Mouse (Mus musculus) small intestine, adult 2 months (tissue): ENCODE data around the gene Mfsd11.

Experiments used
- CTCF ChIP-seq: fragments of 200-500 bp; IDR thresholded peaks from 2 replicates; pipeline ENCODE4 v1.5.1; 2012; ENCODE audit warnings: low read depth, mild to moderate bottlenecking, control low read depth, inconsistent platforms, low read length, moderate library complexity, mixed read lengths; ENCODE audit not compliant: insufficient replicate concordance, insufficient read length; ENCODE audit errors: extremely low read depth
- POLR2A ChIP-seq: fragments of 200-500 bp; IDR thresholded peaks from 2 replicates; pipeline ENCODE4 v1.6.1; 2012; ENCODE audit warnings: low read depth, mild to moderate bottlenecking, control low read depth, inconsistent platforms, low read length, moderate library complexity

- no peak for TF ChIP-seq CTCF
- no peak for TF ChIP-seq POLR2A
Observed at GRCm38 (mm10) chr11:116822215-116822614, 30.0 kb upstream of the Mfsd11 start.
